Mouse (Mus musculus) liver, adult 2 months (tissue): ENCODE measurements at regions not wholly inside any gene's neighbourhood (a gene's known extent, or its start where the extent isn't known, plus 50 kb on each side); places are given as distances from the start of the nearest gene placed in this dataset.

Source experiments
- CTCF ChIP-seq: fragments of 200-500 bp; IDR thresholded peaks from 2 replicates; pipeline ENCODE4 v1.5.1; 2011; ENCODE audit warnings: low read depth, low read length, control low read depth
- POLR2A ChIP-seq: fragments of 200-500 bp; IDR thresholded peaks from 2 replicates; pipeline ENCODE4 v1.6.1; 2011; ENCODE audit warnings: low read length, control low read depth; ENCODE audit not compliant: insufficient read depth; ENCODE audit errors: extremely low read depth

DNA sequence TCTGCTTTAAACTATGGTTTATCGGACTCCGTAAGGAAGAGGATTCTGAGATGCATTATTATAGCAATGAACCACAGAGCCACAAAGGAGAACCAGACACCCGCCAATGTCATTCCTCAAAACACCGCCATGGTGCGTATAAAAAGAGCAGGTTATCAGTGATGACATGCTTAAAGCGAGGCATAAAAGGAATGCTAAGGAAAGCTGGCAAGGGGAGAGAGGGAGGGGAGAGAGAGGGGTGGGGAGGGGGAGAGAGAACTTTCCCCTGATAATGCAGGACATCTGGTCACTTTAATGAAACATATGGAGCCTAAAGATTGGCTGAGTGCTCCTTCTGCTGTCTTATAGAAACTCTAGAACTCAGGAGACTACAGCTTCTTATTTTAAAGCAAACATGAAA is 222.8 kb upstream of the Lrig3 start:
- TF ChIP-seq CTCF: no peak
- TF ChIP-seq POLR2A: no peak
